Mouse (Mus musculus) left cerebral cortex, postnatal 4 days (tissue): ENCODE measurements at regions not wholly inside any gene's neighbourhood (a gene's known extent, or its start where the extent isn't known, plus 50 kb on each side); places are given as distances from the start of the nearest gene placed in this dataset.
A peak's percentile ranks its signal among the peaks of the same experiment; 100 is the strongest.
"Not testable (repeated sequence)": the region's sequence is repeated elsewhere in the genome, so short reads cannot be mapped to it uniquely, and the experiment has no call there.

Source experiments
- DNase-seq: peaks from one replicate; pipeline ENCODE4 v3.0.0-alpha.2; 2022
- intact Hi-C: fragments of 180-260 bp; cut with DNase I; formaldehyde crosslinking; loops from one replicate; pipeline ENCODE4 v1.15.1; 2025

DNA sequence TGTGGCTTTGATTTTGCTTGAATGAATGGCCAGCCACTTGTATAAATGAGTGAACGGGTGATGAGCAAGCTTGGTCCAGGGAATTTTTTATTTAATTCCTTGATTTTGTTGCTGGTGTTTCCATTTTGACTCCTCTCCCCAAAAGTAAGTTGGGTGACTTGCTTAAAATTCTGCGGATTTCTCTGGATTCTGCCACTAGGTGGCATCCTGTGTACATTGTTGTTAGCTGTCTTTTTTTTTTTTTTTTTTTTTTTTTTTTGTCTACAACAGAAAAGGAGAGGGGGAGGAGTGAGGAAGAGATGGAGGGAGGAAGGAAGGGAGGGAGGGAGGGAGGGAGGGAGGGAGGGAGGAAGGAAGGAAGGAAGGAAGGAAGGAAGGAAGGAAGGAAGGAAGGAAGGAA is 91.5 kb upstream of the Zfp746 start:
- peak; percentile 68 for DNase-seq
- intact Hi-C loops, result loop anchor here (5.0 kb wide), 3 partner anchors 219 to 464 kb away; partner anchors contain the start of gene Krba1

DNA sequence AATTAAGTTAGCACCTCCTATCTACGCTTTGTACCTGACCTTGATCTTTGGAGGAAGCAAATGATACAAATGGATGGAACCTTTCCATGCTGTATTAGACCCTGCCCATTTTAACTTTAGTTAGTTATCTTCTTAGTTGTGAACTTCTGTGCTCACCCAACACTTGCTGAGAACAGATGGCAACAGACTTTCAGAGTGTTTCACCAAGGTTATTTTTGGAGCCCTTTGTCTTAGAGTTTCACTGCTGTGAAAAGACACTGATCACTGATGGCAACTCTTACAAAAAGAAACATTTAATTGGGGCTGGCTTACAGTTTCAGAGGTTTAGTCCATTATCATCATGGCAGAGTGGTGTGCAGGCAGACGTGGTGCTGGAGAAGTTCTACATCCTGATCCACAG is 88.8 kb upstream of the Zfp746 start:
- intact Hi-C loops, result loop anchor here (5.0 kb wide), 3 partner anchors 222 to 467 kb away; partner anchors contain the start of gene Krba1
- no peak for DNase-seq

DNA sequence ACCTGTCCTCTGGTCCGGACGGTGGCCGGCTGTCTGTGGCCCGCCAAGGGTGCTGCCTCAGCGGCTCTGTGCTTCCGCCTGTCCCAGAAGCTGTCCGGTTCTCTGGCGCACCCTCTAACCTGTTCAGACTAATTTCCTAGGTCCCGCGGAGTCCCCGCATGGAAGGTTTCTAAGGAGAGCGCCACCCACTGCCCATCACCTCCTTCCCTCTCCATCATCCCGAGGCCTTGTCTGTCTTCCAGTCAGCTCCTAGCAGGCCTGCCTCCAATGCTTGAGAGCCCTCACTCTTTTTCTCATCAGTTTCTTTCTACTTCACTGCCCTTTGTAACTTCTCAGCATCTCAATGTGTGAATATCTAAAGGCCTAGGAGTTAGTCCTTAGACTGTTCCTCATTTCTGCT is 86.4 kb upstream of the Zfp746 start:
- intact Hi-C loops, DNase-seq: not testable (repeated sequence)

DNA sequence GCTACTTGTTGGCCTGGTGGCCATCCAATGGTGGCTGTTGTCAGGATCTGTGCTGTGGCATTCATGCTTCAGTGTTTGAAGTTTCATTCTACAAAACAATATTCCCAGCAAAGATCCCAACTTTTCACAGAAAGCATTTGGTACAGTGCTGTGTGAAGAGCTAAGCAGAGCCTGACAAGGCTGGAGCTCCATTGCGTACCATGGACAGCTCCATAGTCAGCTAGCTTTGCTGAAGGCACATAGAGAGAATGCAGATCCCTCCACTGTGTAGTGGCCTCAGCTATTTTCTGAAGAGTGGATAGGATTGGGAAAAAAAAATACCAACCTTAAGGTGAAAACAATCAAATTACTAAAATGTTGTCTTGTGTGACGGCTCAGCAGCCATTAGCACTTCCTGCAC is 50.5 kb upstream of the Zfp746 start:
- DNase-seq, result no peak
- intact Hi-C loops, result no loop called here
